Mouse (Mus musculus) cerebellum, postnatal 25 days (tissue): ENCODE results near the gene Ifi47.
"Not testable (repeated sequence)": the region's sequence is repeated elsewhere in the genome, so short reads cannot be mapped to it uniquely, and the experiment has no call there.

Experiments used
- DNase-seq, 2 experiments: peaks; one replicate each; pipeline ENCODE4 v3.0.0; 2021; ENCODE audit warnings: mixed read lengths in 2 of 2

Gene Ifi47

GRCm38 (mm10) chr11:49076001-49076757 lies at the start of gene Ifi47:
Gene Ifi47, plus strand, starts transcription at chr11:49076587.
- DNase-seq: not testable (repeated sequence)

- not testable (repeated sequence) for DNase-seq
These were observed 26.3 kb upstream of the Ifi47 start for GRCm38 (mm10) chr11:49050064-49050463.

GRCm38 (mm10) chr11:49051093-49051891 lies 25.1 kb upstream of the Ifi47 start, which contains the start of gene 9930111J21Rik2:
Gene 9930111J21Rik2, minus strand, starts transcription at chr11:49051242.
- DNase-seq: not testable (repeated sequence)

DNA sequence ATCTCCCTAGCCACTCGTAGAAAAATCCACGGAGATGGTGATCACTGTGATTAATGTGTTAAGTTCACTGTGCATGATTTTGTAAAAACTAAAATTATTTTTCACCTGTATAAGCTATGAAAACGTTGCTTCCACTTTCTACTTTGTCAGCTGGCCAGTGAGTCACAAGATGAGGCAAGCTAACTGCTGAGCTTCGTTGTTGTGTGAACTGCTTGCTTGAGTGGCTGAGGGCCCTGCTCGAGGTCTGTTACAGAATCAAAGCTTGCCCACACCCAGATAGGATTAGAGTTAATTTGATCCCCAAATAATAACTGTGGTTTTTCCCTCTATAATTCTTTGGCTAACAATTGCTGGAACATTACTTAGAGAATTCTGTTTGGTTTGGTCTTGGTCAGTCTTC lies 24.5 kb upstream of the Ifi47 start:
- DNase-seq: not testable (repeated sequence)

- DNase-seq: not testable (repeated sequence)
These were observed 16.3 kb upstream of the Ifi47 start for GRCm38 (mm10) chr11:49060061-49060460.

- DNase-seq: not testable (repeated sequence)
These were observed 14.5 kb upstream of the Ifi47 start for GRCm38 (mm10) chr11:49061865-49062264.

DNA sequence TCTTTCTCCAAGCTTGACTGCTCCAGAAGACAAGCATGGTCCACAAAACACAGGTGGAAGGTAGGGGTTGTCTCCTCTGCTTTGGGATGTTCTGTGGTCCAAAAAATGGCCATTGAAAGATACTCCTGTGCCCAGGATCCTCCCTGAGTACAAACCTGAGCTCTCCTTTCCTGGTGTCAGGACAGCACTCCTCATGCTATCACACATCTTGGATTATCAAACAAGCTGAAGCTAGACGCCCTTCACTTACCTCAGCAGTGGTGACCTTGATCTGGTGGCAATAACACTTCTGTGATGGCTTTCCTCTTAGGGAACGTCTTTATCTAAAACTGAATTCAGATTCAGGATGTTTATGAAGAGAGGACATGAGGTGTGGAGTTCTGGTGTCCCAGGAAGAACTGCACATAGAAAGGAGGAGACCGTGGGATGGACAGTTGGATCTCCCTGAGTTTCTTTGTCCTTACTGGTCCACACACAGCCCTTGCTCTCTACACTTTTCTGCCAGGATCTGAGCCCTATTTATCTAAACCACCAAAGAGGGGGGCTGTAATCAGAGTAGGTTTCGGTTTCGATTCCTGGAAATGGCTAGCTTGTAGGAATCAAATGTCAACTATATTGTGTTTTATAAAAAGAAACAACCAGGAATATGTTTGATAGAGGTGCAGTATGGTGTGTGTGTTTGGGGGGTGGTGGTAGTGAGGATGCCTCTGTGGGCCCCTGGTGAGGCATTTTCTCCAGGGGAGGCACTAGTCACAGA lies 12.5 kb upstream of the Ifi47 start, which contains the start of gene Tgtp2:
TSS of gene Tgtp2 (minus strand) at position 494 of the 757 bp plus-strand sequence.
- not testable (repeated sequence) for DNase-seq

GRCm38 (mm10) chr11:49068358-49068757 lies 8.0 kb upstream of the Ifi47 start:
- DNase-seq: no peak

DNA sequence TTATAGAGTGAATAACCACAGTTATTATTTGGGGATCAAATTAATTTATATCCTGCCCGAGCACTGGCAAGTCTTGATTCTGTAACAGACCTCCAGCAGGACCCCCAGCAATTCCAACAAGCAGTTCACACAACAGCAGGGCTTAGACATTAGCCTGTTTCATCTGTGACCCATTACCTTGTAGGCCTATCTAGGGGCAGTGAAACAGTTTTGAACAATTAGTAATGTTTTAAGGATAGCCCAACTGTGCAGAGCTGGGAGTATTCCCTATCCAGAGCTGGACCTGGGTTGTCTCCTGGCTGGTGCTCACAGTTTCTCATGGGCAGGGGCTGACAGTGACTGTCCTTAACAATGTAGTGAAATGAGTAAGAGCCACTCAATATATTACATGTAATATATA lies 625 bp downstream of the Ifi47 start:
- DNase-seq: no peak

DNA sequence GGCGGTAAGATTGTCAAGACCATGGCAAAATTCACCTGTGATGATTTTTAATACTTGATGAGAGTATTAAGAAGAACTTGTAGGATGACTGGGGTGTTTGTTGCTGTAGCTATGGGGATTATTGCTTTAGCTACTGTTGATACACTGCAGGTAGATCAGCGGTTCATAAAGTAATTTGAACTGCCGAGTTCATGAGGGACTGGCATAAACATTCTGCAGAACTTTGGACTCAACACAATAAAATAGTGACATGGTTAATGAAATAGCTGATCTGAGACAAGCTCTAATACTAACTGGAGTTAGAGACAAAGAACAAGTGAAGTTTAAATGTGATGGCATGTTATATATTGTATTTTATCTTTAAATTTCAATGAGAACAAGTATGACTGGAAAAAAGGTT lies 2.3 kb downstream of the Ifi47 start:
- no peak for DNase-seq

- no peak for DNase-seq
These were observed 4.2 kb downstream of the Ifi47 start for GRCm38 (mm10) chr11:49080636-49081035.

- no peak for DNase-seq
These were observed 5.0 kb downstream of the Ifi47 start for GRCm38 (mm10) chr11:49081356-49081755.

GRCm38 (mm10) chr11:49081886-49082285 lies 5.5 kb downstream of the Ifi47 start:
- no peak for DNase-seq

DNA sequence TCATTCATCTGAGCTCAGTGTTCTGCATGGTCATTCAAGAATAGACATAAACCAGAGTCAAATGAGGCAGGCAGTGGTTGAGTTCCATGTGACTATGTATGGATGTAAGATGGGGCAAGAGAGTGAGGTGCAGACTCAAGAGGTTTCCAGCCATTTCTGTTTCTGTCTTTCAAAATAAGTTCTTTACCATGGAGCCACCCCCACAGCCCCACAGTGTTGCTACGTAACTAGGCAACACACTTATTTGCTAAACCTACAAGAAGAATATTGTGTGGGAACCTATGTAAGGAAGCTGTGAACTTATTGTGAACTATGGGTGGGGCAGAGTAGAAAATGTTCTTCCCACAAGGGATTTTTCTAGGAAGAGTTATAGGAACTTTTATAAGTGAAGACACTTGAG lies 6.8 kb downstream of the Ifi47 start:
- no peak for DNase-seq

DNA sequence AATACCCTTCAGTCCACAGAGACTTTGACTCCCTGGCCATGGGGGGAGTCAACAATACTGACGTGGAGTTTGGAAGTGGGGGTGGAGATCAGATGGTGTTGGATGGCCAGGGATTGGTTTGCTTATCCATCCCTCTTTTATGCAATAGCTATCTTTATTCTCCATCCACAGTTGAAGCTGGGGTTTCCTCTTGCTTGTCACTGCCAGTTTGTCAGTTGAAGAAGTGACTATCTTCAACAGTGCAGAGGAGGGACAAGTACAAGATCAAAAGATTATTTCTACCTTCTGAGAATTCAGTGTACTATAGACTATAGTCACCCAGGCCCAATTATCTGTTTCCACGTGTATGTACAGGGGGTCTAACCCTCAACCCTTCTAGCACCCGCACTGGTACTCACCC lies 7.4 kb downstream of the Ifi47 start:
- DNase-seq: no peak

DNA sequence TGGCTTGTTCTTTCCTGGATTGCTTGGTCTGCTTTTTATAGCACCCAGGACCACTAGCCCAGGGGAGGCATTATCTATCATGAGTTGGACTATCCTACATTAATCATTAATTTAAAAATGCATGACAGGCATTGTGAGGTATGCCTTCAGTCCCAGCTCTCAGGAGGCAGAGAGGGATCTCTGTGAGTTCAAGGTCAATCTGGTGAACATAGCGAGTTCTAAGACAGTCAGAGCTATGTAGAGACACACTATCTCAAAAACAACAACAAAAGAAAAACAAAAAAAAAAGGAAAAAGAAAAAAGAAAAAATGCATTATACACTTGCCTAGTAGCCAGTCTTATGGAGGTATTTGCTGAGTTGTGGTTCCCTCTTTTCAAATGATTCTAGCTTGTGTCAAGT lies 8.0 kb downstream of the Ifi47 start:
- no peak for DNase-seq

DNA sequence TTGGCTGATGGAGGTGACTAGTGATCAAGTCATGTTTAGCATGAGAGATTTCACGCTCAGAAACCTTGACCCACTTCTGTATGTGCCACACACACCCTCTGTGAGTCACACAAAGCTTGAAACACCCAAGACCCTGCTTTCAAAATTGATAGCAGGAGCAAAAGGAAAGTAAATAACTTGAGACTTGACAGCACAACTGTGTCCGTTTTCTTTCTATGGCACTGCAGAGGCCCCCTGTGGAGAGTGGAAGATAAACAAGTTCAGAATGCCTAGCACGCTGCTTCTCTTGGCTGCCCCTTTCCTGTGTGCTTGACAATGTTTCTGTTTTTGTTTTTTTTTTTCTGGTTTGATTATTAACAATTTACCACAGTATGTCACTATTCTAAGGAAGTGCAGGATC lies 8.5 kb downstream of the Ifi47 start:
- no peak for DNase-seq

GRCm38 (mm10) chr11:49086858-49087361 lies 10.5 kb downstream of the Ifi47 start:
- DNase-seq: no peak

GRCm38 (mm10) chr11:49087830-49088616 lies 11.6 kb downstream of the Ifi47 start:
- DNase-seq: no peak

DNA sequence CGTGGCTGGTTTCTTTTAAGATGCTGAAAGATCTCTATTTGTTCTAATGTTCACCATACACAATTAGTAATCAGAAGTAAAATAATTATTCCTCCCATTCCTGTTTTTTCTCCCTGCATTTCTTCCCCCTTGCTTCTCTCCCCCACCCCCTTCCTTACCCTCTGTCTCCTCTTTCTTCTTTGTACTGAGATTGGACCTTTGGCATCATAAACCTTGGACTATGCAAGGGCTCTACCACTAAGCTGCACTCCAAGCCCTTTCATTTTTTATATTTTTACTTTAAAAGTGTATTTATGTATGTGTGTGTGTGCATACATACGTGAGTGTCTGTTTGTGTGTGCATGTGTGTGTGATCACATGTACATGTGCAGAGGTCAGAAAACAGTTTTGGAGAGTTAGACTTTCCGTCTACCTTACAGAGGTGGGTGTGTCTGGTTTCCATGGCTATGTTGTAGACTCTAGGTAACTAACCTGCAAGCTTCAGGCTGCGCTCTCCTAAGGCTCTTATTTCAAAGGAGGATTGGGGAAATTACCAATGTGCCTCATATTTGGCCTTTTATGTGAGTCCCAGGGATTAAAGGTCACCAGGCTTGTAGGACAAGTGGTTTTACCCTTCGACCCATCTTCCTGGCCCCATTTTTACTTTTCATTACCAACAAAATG lies 12.7 kb downstream of the Ifi47 start:
- no peak for DNase-seq

GRCm38 (mm10) chr11:49089735-49090507 lies 13.5 kb downstream of the Ifi47 start:
- no peak for DNase-seq
